24 mouse cellular contexts compared by ENCODE assay signal in the genomic region with DNA sequence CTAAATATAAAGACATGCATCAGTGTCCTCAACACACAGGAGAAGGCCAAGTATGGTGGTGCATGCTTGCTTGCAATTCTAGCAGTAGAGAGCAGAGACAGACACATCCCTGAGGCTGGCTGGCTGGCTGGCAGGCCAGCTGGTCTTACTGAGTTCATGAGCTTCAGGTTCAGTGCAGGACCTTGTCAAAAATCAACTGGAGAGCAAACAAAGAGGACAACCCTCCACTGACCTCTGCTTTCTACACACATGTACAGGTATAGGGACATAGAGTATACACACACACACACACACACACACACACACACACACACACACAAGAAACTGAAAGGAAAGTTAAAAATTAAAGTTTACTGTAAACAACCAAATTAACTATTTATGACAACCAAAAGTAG. TPM values are rescaled to one million over a fixed set of nuclear protein-coding genes. Genes with fewer than 3 reads are reported as not detected.
DNase-seq lines count a peak whose midpoint lies in the region; ATAC-seq and TF ChIP-seq lines count a peak whose summit lies in the region.
"Had no signal": no experiment of that assay in that cellular context is flagged by ENCODE, and none has a peak within 500 bp of the region (broad histone marks: within the 10 kb centered on the region; RNA-seq: fewer than 3 reads in every experiment).

No protein-coding gene starts in this region.

- no peaks in the 10 kb centered on the region for H3K27me3 ChIP-seq in lung, embryonic 16.5 days (ENCODE audit: control insufficient read depth, insufficient read depth, low read depth, low read length)
- no peaks in the 10 kb centered on the region for H3K27me3 ChIP-seq in intestine, embryonic 15.5 days (replicated peaks)
- H3K27me3 ChIP-seq in intestine, postnatal 0 days (replicated peaks; ENCODE audit: control insufficient read depth, insufficient read depth, low read length): no peaks in the 10 kb centered on the region
- no peaks in the 10 kb centered on the region for H3K27me3 ChIP-seq in small intestine, adult 2 months (ENCODE audit: control insufficient read depth, insufficient read depth, low read length)
- H3K27me3 ChIP-seq: embryonic facial prominence, embryonic 15.5 days; heart, embryonic 13.5 days; hindbrain, embryonic 12.5 days had no signal

- H3K9ac ChIP-seq in lung, embryonic 16.5 days (ENCODE audit: low read length): no peak overlapping the region
- H3K9ac ChIP-seq in intestine, embryonic 15.5 days: no peak overlapping the region
- H3K9ac ChIP-seq in intestine, postnatal 0 days (ENCODE audit: low read depth, low read length): no peak overlapping the region
- H3K9ac ChIP-seq: embryonic facial prominence, embryonic 15.5 days; heart, embryonic 13.5 days; hindbrain, embryonic 12.5 days had no signal

- no peak for TF ChIP-seq POLR2A in lung, adult 2 months (IDR thresholded peaks at IDR 0.05; ENCODE audit: borderline replicate concordance, extremely low read depth, low read depth, low read length)
- TF ChIP-seq POLR2A in small intestine, adult 2 months (IDR thresholded peaks at IDR 0.05; ENCODE audit: low read depth, low read length): no peak

- peaks cover 10% of the 10 kb centered on the region for H3K4me1 ChIP-seq in lung, embryonic 16.5 days (replicated peaks; ENCODE audit: control insufficient read depth, insufficient read depth, low read length)
- H3K4me1 ChIP-seq in lung, adult 2 months (ENCODE audit: control insufficient read depth, insufficient read depth, low read length): peaks cover 10% of the 10 kb centered on the region
- H3K4me1 ChIP-seq in intestine, embryonic 15.5 days (replicated peaks): 0 out of 2 replicates have a peak, but pooled peaks cover 9% of the 10 kb centered on the region
- peaks cover 10% of the 10 kb centered on the region; the same call in 1 of the 2 replicates for H3K4me1 ChIP-seq in intestine, postnatal 0 days (replicated peaks; ENCODE audit: control insufficient read depth, insufficient read depth, low read length)
- H3K4me1 ChIP-seq in small intestine, adult 2 months (ENCODE audit: control insufficient read depth, insufficient read depth, insufficient read length, low read length): peaks cover 32% of the 10 kb centered on the region
- H3K4me1 ChIP-seq: forebrain, embryonic 10.5 days; hindbrain, embryonic 12.5 days had no signal

- no peak for TF ChIP-seq CTCF in lung, adult 2 months (IDR thresholded peaks at IDR 0.05; ENCODE audit: insufficient read depth, low read length)
- no peak for TF ChIP-seq CTCF in intestine, postnatal 0 days (IDR thresholded peaks at IDR 0.05; ENCODE audit: low read depth)
- no peak for TF ChIP-seq CTCF in small intestine, adult 2 months (IDR thresholded peaks at IDR 0.05; ENCODE audit: extremely low read depth, insufficient read length, insufficient replicate concordance, low read depth, low read length)

- no peaks in the 10 kb centered on the region for H3K9me3 ChIP-seq in lung, embryonic 16.5 days (ENCODE audit: control insufficient read depth, low read length)
- no peaks in the 10 kb centered on the region for H3K9me3 ChIP-seq in intestine, embryonic 15.5 days
- H3K9me3 ChIP-seq in intestine, postnatal 0 days (ENCODE audit: control insufficient read depth): no peaks in the 10 kb centered on the region
- H3K9me3 ChIP-seq: embryonic facial prominence, embryonic 15.5 days; forebrain, embryonic 10.5 days; G1E; heart, embryonic 13.5 days; hindbrain, embryonic 12.5 days had no signal

- ATAC-seq in lung, embryonic 16.5 days (ENCODE audit: low read depth): peak; percentile 45; the same call in 1 of the 2 replicates
- no peak for ATAC-seq in intestine, embryonic 15.5 days
- no peak for ATAC-seq in intestine, postnatal 0 days
- ATAC-seq: CD4-positive, CD25-positive, alpha-beta regulatory T cell, adult 4 months; forebrain, embryonic 14.5 days had no signal

- no peak overlapping the region for H3K4me2 ChIP-seq in lung, embryonic 16.5 days (ENCODE audit: low read depth, low read length)
- H3K4me2 ChIP-seq in intestine, embryonic 15.5 days (replicated peaks): no peak overlapping the region
- no peak overlapping the region for H3K4me2 ChIP-seq in intestine, postnatal 0 days (replicated peaks; ENCODE audit: low read depth)
- H3K4me2 ChIP-seq: embryonic facial prominence, embryonic 15.5 days; heart, embryonic 13.5 days; hindbrain, embryonic 12.5 days had no signal

- DNase-seq in lung, adult 2 months: no peak
- DNase-seq in natural killer cell, adult 2 months (ENCODE audit: low spot score in 2 of 2): no peak
- no peak for DNase-seq in urinary bladder, postnatal 36 days (ENCODE audit: low spot score in 2 of 2)
- DNase-seq: adrenal gland, postnatal 10 days; cerebellum, adult 11 months; cerebellum, adult 8-10 months; cerebellum, postnatal 14 days; embryo, embryonic 11 days; gastrocnemius, adult 2 months; gastrocnemius, postnatal 36 days; heart, postnatal 4 days had no signal

- H3K36me3 ChIP-seq in lung, embryonic 16.5 days (ENCODE audit: control insufficient read depth, insufficient read depth, low read length): no peaks in the 10 kb centered on the region
- no peaks in the 10 kb centered on the region for H3K36me3 ChIP-seq in intestine, embryonic 15.5 days
- H3K36me3 ChIP-seq in intestine, postnatal 0 days (ENCODE audit: control insufficient read depth, insufficient read depth): 0 out of 2 replicates have a peak, but pooled peaks cover 3% of the 10 kb centered on the region
- no peaks in the 10 kb centered on the region for H3K36me3 ChIP-seq in small intestine, adult 2 months (ENCODE audit: control insufficient read depth, insufficient read depth, low read length)
- H3K36me3 ChIP-seq: embryonic facial prominence, embryonic 15.5 days; forebrain, embryonic 10.5 days; G1E; heart, embryonic 13.5 days; hindbrain, embryonic 12.5 days had no signal

- no peak overlapping the region for H3K4me3 ChIP-seq in lung, embryonic 16.5 days (ENCODE audit: low read length)
- no peak overlapping the region for H3K4me3 ChIP-seq in lung, adult 2 months (replicated peaks; ENCODE audit: extremely low read depth, low read depth, low read length)
- no peak overlapping the region for H3K4me3 ChIP-seq in intestine, embryonic 15.5 days (replicated peaks)
- no peak overlapping the region for H3K4me3 ChIP-seq in intestine, postnatal 0 days (ENCODE audit: low read depth, low read length)
- no peak overlapping the region for H3K4me3 ChIP-seq in small intestine, adult 2 months (ENCODE audit: low read depth, low read length)
- H3K4me3 ChIP-seq: embryonic facial prominence, embryonic 15.5 days; erythroblast, embryonic 14.5 days; forebrain, embryonic 10.5 days; gastrocnemius, adult 2 months; heart, embryonic 13.5 days; hindbrain, embryonic 12.5 days had no signal

- H3K27ac ChIP-seq in lung, embryonic 16.5 days (ENCODE audit: low read length): no peak overlapping the region
- 0 out of 2 replicates have a peak overlapping the region, but pooled peaks have one; percentile 37 for H3K27ac ChIP-seq in intestine, embryonic 15.5 days
- peak overlapping the region; percentile 75; the same call in 1 of the 2 replicates for H3K27ac ChIP-seq in intestine, postnatal 0 days (ENCODE audit: low read depth, low read length)
- H3K27ac ChIP-seq in small intestine, adult 2 months (ENCODE audit: insufficient read depth, low read depth, low read length): peak overlapping the region; percentile 3; the same call in 1 of the 2 replicates
- H3K27ac ChIP-seq: embryonic facial prominence, embryonic 15.5 days; forebrain, embryonic 10.5 days; gastrocnemius, adult 2 months; heart, embryonic 13.5 days; hindbrain, embryonic 12.5 days had no signal

RNA-seq across cellular contexts. Expression of gene Stambpl1, which starts 21.2 kb away (rescaled TPM):
- polyA plus RNA-seq in lung, embryonic 16.5 days (2015; fragmentation: Nextera tagmentation; extraction: Ambion mirVana): 10.3 and 11.9 TPM in 2 replicates
- polyA plus RNA-seq in lung, adult 2 months (2012; rRNA removed): 5.1 and 7.4 TPM in 2 replicates
- polyA plus RNA-seq in intestine, embryonic 15.5 days (2015; fragmentation: Nextera tagmentation; extraction: Ambion mirVana): 19.6 and 20.2 TPM in 2 replicates
- polyA plus RNA-seq in intestine, postnatal 0 days (2015; fragmentation: Nextera tagmentation; extraction: Ambion mirVana): 14.8 and 16.8 TPM in 2 replicates
- 2.6 and 6.8 TPM in 2 replicates for polyA plus RNA-seq in small intestine, adult 2 months (2012; rRNA removed)
- polyA plus RNA-seq: erythroblast, embryonic 14.5 days; G1E had no signal

RNA-seq across cellular contexts. Expression of gene Acta2, which starts 42.1 kb away (rescaled TPM):
- 653 and 737 TPM in 2 replicates for polyA plus RNA-seq in lung, embryonic 16.5 days (2015; fragmentation: Nextera tagmentation; extraction: Ambion mirVana)
- 337 and 584 TPM in 2 replicates for polyA plus RNA-seq in lung, adult 2 months (2012; rRNA removed)
- 1,375 and 1,410 TPM in 2 replicates for polyA plus RNA-seq in intestine, embryonic 15.5 days (2015; fragmentation: Nextera tagmentation; extraction: Ambion mirVana)
- 1,651 and 1,727 TPM in 2 replicates for polyA plus RNA-seq in intestine, postnatal 0 days (2015; fragmentation: Nextera tagmentation; extraction: Ambion mirVana)
- 432 and 487 TPM in 2 replicates for polyA plus RNA-seq in small intestine, adult 2 months (2012; rRNA removed)
- polyA plus RNA-seq: erythroblast, embryonic 14.5 days; G1E had no signal

RNA-seq across cellular contexts. Expression of gene Ankrd22, which starts 47.4 kb away (rescaled TPM):
- polyA plus RNA-seq in lung, embryonic 16.5 days (2015; fragmentation: Nextera tagmentation; extraction: Ambion mirVana): 0.14 and 0.15 TPM in 2 replicates
- polyA plus RNA-seq in lung, adult 2 months (2012; rRNA removed): 1.6 TPM in 1 of 2 replicates, not detected in the other
- 1.5 and 1.7 TPM in 2 replicates for polyA plus RNA-seq in intestine, embryonic 15.5 days (2015; fragmentation: Nextera tagmentation; extraction: Ambion mirVana)
- 3.0 TPM in 2 replicates for polyA plus RNA-seq in intestine, postnatal 0 days (2015; fragmentation: Nextera tagmentation; extraction: Ambion mirVana)
- polyA plus RNA-seq in small intestine, adult 2 months (2012; rRNA removed): 0.19 TPM in 1 of 2 replicates, not detected in the other
- polyA plus RNA-seq: CD4-positive, CD25-positive, alpha-beta regulatory T cell, adult 4 months; erythroblast, embryonic 14.5 days; forebrain, embryonic 14.5 days; G1E; heart, postnatal 0 days; hindbrain, embryonic 12.5 days had no signal
